Comparison of ENCODE assay signal across 22 mouse cellular contexts in the genomic region with DNA sequence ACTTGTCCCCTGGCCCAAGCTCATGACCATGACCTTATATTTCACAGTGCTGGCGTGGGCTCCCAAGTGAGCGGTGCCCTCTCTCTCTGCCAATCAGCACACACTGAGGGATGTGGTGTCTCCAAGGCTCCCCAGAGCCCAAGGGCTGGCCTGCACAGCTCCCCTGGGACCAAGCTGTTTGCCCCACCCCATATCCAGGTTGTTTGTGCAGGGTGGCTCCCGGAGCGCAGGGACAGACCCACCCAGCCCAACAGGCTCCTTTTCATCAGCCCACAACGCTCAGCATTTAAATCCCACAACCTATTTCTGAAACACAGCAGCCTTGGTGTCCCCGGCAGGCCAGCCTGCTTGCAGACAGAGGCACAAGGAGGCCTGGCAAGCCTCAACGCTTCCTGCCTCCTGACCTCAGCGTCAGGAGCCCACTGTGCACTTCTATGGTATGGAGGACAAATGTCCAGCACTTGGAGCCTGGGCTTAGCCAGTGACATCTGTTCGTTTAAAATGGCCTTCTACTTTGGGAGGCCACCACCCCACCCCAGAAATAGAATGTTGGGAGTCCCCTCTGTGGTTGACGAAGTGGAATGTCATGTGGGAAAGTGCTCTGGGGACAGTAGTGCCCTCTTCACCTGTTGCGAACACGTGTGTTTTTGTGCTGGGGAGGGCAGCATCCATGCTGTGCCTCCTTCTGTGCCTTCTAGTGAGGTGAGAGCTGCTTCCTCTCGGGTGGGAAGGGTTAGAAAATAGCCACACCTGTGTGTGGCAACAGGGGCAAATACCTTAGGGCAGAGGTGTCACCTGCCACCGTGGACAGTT. TPM values are rescaled to one million over a fixed set of nuclear protein-coding genes. Genes with fewer than 3 reads are reported as not detected.
A peak's percentile ranks its signal among the peaks of the same experiment; 100 is the strongest.
DNase-seq lines count a peak whose midpoint lies in the region; ATAC-seq lines count a peak whose summit lies in the region.
"Had no signal": no experiment of that assay in that cellular context is flagged by ENCODE, and none has a peak within 500 bp of the region (broad histone marks: within the 10 kb centered on the region; RNA-seq: fewer than 3 reads in every experiment).

No protein-coding gene starts in this region.

- no peak overlapping the region for H3K4me3 ChIP-seq in heart, embryonic 13.5 days
- H3K4me3 ChIP-seq in midbrain, embryonic 12.5 days = no peak overlapping the region
- no peak overlapping the region for H3K4me3 ChIP-seq in midbrain, embryonic 15.5 days
- H3K4me3 ChIP-seq in embryonic facial prominence, embryonic 14.5 days (ENCODE audit: low read depth, low read length) = no peak overlapping the region
- no peak overlapping the region for H3K4me3 ChIP-seq in stomach, embryonic 16.5 days (replicated peaks; ENCODE audit: low read length)
- H3K4me3 ChIP-seq: forebrain, embryonic 12.5 days; neural tube, embryonic 12.5 days had no signal

- H3K9me3 ChIP-seq in heart, embryonic 13.5 days = 0 out of 2 replicates have a peak, but pooled peaks cover 3% of the 10 kb centered on the region
- H3K9me3 ChIP-seq in midbrain, embryonic 12.5 days = 0 out of 2 replicates have a peak, but pooled peaks cover 4% of the 10 kb centered on the region
- no peaks in the 10 kb centered on the region for H3K9me3 ChIP-seq in midbrain, embryonic 15.5 days
- H3K9me3 ChIP-seq in embryonic facial prominence, embryonic 14.5 days (ENCODE audit: control insufficient read depth, low read length) = peaks cover 4% of the 10 kb centered on the region; the same call in 1 of the 2 replicates
- H3K9me3 ChIP-seq in stomach, embryonic 16.5 days (replicated peaks; ENCODE audit: control insufficient read depth, low read length) = 0 out of 2 replicates have a peak, but pooled peaks cover 5% of the 10 kb centered on the region
- H3K9me3 ChIP-seq: forebrain, embryonic 12.5 days had no signal

- no peak for ATAC-seq in heart, embryonic 13.5 days (ENCODE audit: extremely low read depth, insufficient number of reproducible peaks, low FRiP score, low TSS enrichment)
- no peak for ATAC-seq in midbrain, embryonic 12.5 days (ENCODE audit: low FRiP score, low read depth)
- ATAC-seq in midbrain, embryonic 15.5 days (replicated peaks) = no peak
- ATAC-seq in embryonic facial prominence, embryonic 14.5 days (ENCODE audit: low read depth) = peak; percentile 27; the same call in 1 of the 2 replicates
- peak; percentile 54; the same call in 1 of the 2 replicates for ATAC-seq in stomach, embryonic 16.5 days (ENCODE audit: insufficient read depth, low FRiP score)
- ATAC-seq: Patski had no signal

- peaks cover 22% of the 10 kb centered on the region for H3K4me1 ChIP-seq in heart, embryonic 13.5 days
- no peaks in the 10 kb centered on the region for H3K4me1 ChIP-seq in midbrain, embryonic 12.5 days
- no peaks in the 10 kb centered on the region for H3K4me1 ChIP-seq in midbrain, embryonic 15.5 days
- H3K4me1 ChIP-seq in embryonic facial prominence, embryonic 14.5 days (ENCODE audit: control insufficient read depth, insufficient read depth, low read length) = peaks cover 12% of the 10 kb centered on the region; the same call in 1 of the 2 replicates
- peaks cover 21% of the 10 kb centered on the region for H3K4me1 ChIP-seq in stomach, embryonic 16.5 days (ENCODE audit: control insufficient read depth, insufficient read depth, low read length)
- H3K4me1 ChIP-seq: neural tube, embryonic 12.5 days had no signal

- WGBS in heart, embryonic 13.5 days = 53% methylated on average over 14 of the region's 14 CpGs
- 75% methylated on average over 14 of the region's 14 CpGs for WGBS in midbrain, embryonic 12.5 days
- 75% methylated on average over 14 of the region's 14 CpGs for WGBS in midbrain, embryonic 15.5 days
- WGBS in embryonic facial prominence, embryonic 14.5 days = 64% methylated on average over 14 of the region's 14 CpGs
- WGBS in stomach, embryonic 16.5 days = 53% methylated on average over 14 of the region's 14 CpGs

- H3K36me3 ChIP-seq in heart, embryonic 13.5 days = no peaks in the 10 kb centered on the region
- no peaks in the 10 kb centered on the region for H3K36me3 ChIP-seq in midbrain, embryonic 12.5 days
- H3K36me3 ChIP-seq in midbrain, embryonic 15.5 days (replicated peaks) = no peaks in the 10 kb centered on the region
- peaks cover 4% of the 10 kb centered on the region; the same call in 1 of the 2 replicates for H3K36me3 ChIP-seq in embryonic facial prominence, embryonic 14.5 days (ENCODE audit: control insufficient read depth, insufficient read depth, low read length)
- H3K36me3 ChIP-seq in stomach, embryonic 16.5 days (ENCODE audit: control insufficient read depth, insufficient read depth, low read length) = no peaks in the 10 kb centered on the region
- H3K36me3 ChIP-seq: forebrain, embryonic 12.5 days; neural tube, embryonic 12.5 days had no signal

- no peak overlapping the region for H3K4me2 ChIP-seq in heart, embryonic 13.5 days
- H3K4me2 ChIP-seq in midbrain, embryonic 12.5 days (replicated peaks) = no peak overlapping the region
- no peak overlapping the region for H3K4me2 ChIP-seq in midbrain, embryonic 15.5 days
- no peak overlapping the region for H3K4me2 ChIP-seq in embryonic facial prominence, embryonic 14.5 days (ENCODE audit: low read depth, low read length)
- H3K4me2 ChIP-seq in stomach, embryonic 16.5 days (ENCODE audit: low read depth, low read length) = no peak overlapping the region
- H3K4me2 ChIP-seq: forebrain, embryonic 12.5 days; neural tube, embryonic 12.5 days had no signal

- no peak for DNase-seq in heart, adult 9 months (ENCODE audit: low spot score in 2 of 2)
- peak; percentile 43 for DNase-seq in embryonic facial prominence, embryonic 14.5 days (ENCODE audit: low spot score)
- DNase-seq in right cerebral cortex, postnatal 14 days = no peak
- no peak for DNase-seq in urinary bladder, postnatal 4 days (ENCODE audit: low spot score in 2 of 2)
- DNase-seq: adrenal gland, postnatal 10 days; cerebellum, postnatal 10 days; gastrocnemius, postnatal 14 days; heart, postnatal 10 days; kidney, adult 11 months; lung, adult 18-20 months; lung, postnatal 14 days; right cerebral cortex, adult 18-20 months had no signal

- no peak overlapping the region for H3K27ac ChIP-seq in heart, embryonic 13.5 days (replicated peaks)
- H3K27ac ChIP-seq in midbrain, embryonic 12.5 days (replicated peaks) = no peak overlapping the region
- no peak overlapping the region for H3K27ac ChIP-seq in midbrain, embryonic 15.5 days
- peak overlapping the region; percentile 36; the same call in 1 of the 2 replicates for H3K27ac ChIP-seq in embryonic facial prominence, embryonic 14.5 days (replicated peaks; ENCODE audit: low read depth, low read length)
- peak overlapping the region; percentile 77 for H3K27ac ChIP-seq in stomach, embryonic 16.5 days (ENCODE audit: low read length)
- H3K27ac ChIP-seq: forebrain, embryonic 12.5 days; neural tube, embryonic 12.5 days had no signal

- 0 out of 2 replicates have a peak overlapping the region, but pooled peaks have one; percentile 28 for H3K9ac ChIP-seq in heart, embryonic 13.5 days
- H3K9ac ChIP-seq in midbrain, embryonic 12.5 days (replicated peaks) = 0 out of 2 replicates have a peak overlapping the region, but pooled peaks have one; percentile 6
- no peak overlapping the region for H3K9ac ChIP-seq in midbrain, embryonic 15.5 days
- no peak overlapping the region for H3K9ac ChIP-seq in embryonic facial prominence, embryonic 14.5 days (ENCODE audit: low read depth, low read length)
- H3K9ac ChIP-seq in stomach, embryonic 16.5 days (ENCODE audit: low read length) = peak overlapping the region; percentile 32; the same call in 1 of the 2 replicates
- H3K9ac ChIP-seq: forebrain, embryonic 12.5 days; neural tube, embryonic 12.5 days had no signal

- H3K27me3 ChIP-seq in heart, embryonic 13.5 days (replicated peaks) = no peaks in the 10 kb centered on the region
- H3K27me3 ChIP-seq in midbrain, embryonic 12.5 days = no peaks in the 10 kb centered on the region
- H3K27me3 ChIP-seq in midbrain, embryonic 15.5 days (replicated peaks) = no peaks in the 10 kb centered on the region
- no peaks in the 10 kb centered on the region for H3K27me3 ChIP-seq in embryonic facial prominence, embryonic 14.5 days (replicated peaks; ENCODE audit: control insufficient read depth, insufficient read depth, low read length)
- H3K27me3 ChIP-seq in stomach, embryonic 16.5 days (ENCODE audit: control insufficient read depth, insufficient read depth, low read length) = no peaks in the 10 kb centered on the region
- H3K27me3 ChIP-seq: forebrain, embryonic 12.5 days; neural tube, embryonic 12.5 days; Patski had no signal

RNA-seq across cellular contexts. Expression of a gene that starts 32.9 kb away (rescaled TPM):
- 0.76 and 1.3 TPM in 2 replicates for polyA plus RNA-seq in heart, embryonic 13.5 days (2015; fragmentation: Nextera tagmentation; extraction: Ambion mirVana)
- 0.48 and 0.55 TPM in 2 replicates for polyA plus RNA-seq in midbrain, embryonic 12.5 days (2016; fragmentation: Nextera tagmentation; extraction: Ambion mirVana)
- 0.36 and 0.43 TPM in 2 replicates for polyA plus RNA-seq in midbrain, embryonic 15.5 days (2015; fragmentation: Nextera tagmentation; extraction: Ambion mirVana)
- polyA plus RNA-seq in embryonic facial prominence, embryonic 14.5 days (2014; fragmentation: Nextera tagmentation; extraction: Ambion mirVana) = 7.2 and 7.3 TPM in 2 replicates
- 1.6 and 1.8 TPM in 2 replicates for polyA plus RNA-seq in stomach, embryonic 16.5 days (2015; fragmentation: Nextera tagmentation; extraction: Ambion mirVana)

RNA-seq across cellular contexts. Expression of a gene that starts 57.3 kb away (rescaled TPM):
- polyA plus RNA-seq in heart, embryonic 13.5 days (2015; fragmentation: Nextera tagmentation; extraction: Ambion mirVana) = 0.08 TPM in 1 of 2 replicates, not detected in the other
- not detected in 2 replicates for polyA plus RNA-seq in midbrain, embryonic 12.5 days (2016; fragmentation: Nextera tagmentation; extraction: Ambion mirVana)
- 0.06 TPM in 1 of 2 replicates, not detected in the other for polyA plus RNA-seq in midbrain, embryonic 15.5 days (2015; fragmentation: Nextera tagmentation; extraction: Ambion mirVana)
- 0.14 TPM in 1 of 2 replicates, not detected in the other for polyA plus RNA-seq in embryonic facial prominence, embryonic 14.5 days (2014; fragmentation: Nextera tagmentation; extraction: Ambion mirVana)
- not detected in 2 replicates for polyA plus RNA-seq in stomach, embryonic 16.5 days (2015; fragmentation: Nextera tagmentation; extraction: Ambion mirVana)
- polyA plus RNA-seq: brain, embryonic 14.5 days; C2C12; forebrain, embryonic 12.5 days; kidney, embryonic 16.5 days; neural tube, embryonic 12.5 days; Patski had no signal

Comparison
In these comparisons a context has a peak if more than half of its experiments do, and no peak if none do; other contexts are left out.
1. H3K9ac ChIP-seq: peak in heart, embryonic 13.5 days (single experiment), midbrain, embryonic 12.5 days (single experiment) and stomach, embryonic 16.5 days (single experiment); none in midbrain, embryonic 15.5 days (single experiment) and embryonic facial prominence, embryonic 14.5 days (single experiment).
2. ATAC-seq: peak in embryonic facial prominence, embryonic 14.5 days (single experiment) and stomach, embryonic 16.5 days (single experiment); none in heart, embryonic 13.5 days (single experiment), midbrain, embryonic 12.5 days (single experiment) and midbrain, embryonic 15.5 days (single experiment).
3. H3K27ac ChIP-seq: peak in embryonic facial prominence, embryonic 14.5 days (single experiment) and stomach, embryonic 16.5 days (single experiment); none in heart, embryonic 13.5 days (single experiment), midbrain, embryonic 12.5 days (single experiment) and midbrain, embryonic 15.5 days (single experiment).